Mouse (Mus musculus): Measurements from ENCODE around the gene Tbc1d9b.

Tbc1d9b gene

GRCm38 (mm10) chr11:50211322-50212059 lies 80.3 kb downstream of the Tbc1d9b start:
- no peak for DNase-seq

GRCm38 (mm10) chr11:50212060-50212739 lies 81.0 kb downstream of the Tbc1d9b start:
- DNase-seq = no peak

DNA sequence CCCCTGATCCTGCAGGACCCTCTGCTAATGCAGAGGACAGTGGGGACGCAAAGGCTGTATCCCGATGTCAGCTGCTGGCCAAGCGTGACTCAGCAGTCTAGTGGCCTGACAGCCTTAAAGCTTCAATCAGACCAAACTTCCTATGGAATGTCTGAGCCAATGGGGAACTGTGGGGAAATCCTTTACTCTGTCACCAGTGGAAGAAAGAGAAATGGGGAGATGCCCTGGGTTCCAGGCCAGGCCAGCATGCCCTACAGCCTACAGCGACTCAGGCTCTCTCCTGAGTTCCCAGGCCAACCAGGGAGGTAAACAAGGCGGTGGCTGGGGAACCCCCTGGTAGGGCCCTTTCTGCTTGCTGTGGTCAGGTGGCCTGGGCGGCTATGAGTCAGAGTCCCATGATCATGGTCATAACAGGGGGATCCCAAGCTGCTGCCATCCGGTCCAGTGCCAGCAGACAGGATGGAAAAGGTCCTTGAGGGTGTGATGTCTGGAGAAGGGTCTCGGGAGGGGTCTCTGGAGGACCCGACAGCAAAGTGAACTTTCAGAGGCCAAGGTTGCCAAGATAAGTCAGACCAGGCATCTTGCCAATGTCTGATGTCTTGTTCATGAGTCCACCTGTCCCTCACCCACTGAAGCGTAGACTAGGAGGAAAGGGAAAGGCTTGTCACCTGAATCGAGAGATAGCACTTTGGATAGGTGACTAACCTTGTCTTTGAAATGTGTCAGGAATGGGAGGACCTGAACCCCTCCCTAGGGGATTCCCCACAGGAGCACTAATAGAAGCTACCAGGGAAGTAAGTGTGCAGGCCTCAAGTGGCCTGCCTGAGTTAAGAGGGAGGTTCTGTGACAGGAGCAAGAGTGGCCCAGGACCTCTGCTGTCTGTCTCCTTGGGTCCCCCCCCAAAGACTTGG lies 81.9 kb downstream of the Tbc1d9b start:
- peak; percentile 92 for DNase-seq

GRCm38 (mm10) chr11:50214631-50215030 lies 83.4 kb downstream of the Tbc1d9b start:
- no peak for DNase-seq

GRCm38 (mm10) chr11:50215633-50216032 lies 84.4 kb downstream of the Tbc1d9b start:
- DNase-seq = no peak

DNA sequence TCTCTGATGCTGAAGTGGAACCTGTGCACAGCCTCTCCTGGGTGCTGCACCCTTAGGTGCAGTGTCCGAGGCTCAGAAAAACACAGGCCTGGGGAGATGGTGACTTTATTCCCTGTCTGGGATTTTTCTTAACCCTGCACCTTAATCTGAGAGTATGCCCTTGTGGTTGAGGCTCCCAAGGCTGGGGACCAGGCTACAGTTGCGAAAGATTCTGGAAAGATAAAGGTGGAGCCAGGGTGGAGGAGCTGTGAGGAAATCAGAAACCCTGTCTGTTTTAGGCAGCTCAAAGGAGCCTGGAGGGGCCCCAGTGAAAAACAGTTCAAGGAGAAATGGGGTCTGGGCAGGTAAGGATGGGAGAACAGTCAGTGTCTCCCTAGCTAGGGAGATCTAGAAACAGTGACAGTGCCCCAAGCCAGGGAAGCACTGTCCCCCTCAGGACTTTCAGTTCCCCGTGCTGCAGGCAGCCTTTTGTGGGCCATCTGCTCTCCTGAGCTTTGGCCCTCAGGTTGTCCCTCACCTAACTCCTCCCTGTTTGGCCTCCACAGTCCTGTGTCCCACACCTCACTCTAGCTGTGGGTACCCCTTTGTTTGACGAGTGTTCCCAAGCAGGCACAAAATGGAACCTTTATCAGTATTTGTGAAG lies 85.6 kb downstream of the Tbc1d9b start:
- DNase-seq = no peak

- peak; percentile 66 for DNase-seq
These were observed 86.6 kb downstream of the Tbc1d9b start for GRCm38 (mm10) chr11:50217811-50218210.

- DNase-seq = no peak
These were observed 88.6 kb downstream of the Tbc1d9b start for GRCm38 (mm10) chr11:50219833-50220232.

Data from kidney, postnatal 14 days (tissue).